Mouse (Mus musculus) forebrain, embryonic 11.5 days (tissue): Measurements from ENCODE around the gene Eaf1. TPM values are rescaled to one million over a fixed set of nuclear protein-coding genes. Genes with fewer than 3 reads are reported as not detected.

ENCODE experiments used
- ATAC-seq: fragments of 200-750 bp; cut with Nextera tagmentation; replicated peaks from 2 replicates; pipeline ENCODE4 v1.8.0; 2017; ENCODE audit warnings: moderate TSS enrichment; ENCODE audit not compliant: low FRiP score
- DNase-seq: peaks from one replicate; pipeline ENCODE4 v3.0.0-alpha.2; 2017; ENCODE audit warnings: low spot score
- H3K27ac ChIP-seq: fragments of 300-500 bp; sonication (generic); 2 replicates; pipeline ENCODE4 v1.5.1; 2014; ENCODE audit warnings: low read depth, low read length
- H3K27me3 ChIP-seq: fragments of 300-500 bp; sonication (generic); 2 replicates; pipeline ENCODE4 v1.6.1; 2014; ENCODE audit warnings: mild to moderate bottlenecking, low read length, mixed read lengths; ENCODE audit not compliant: control insufficient read depth, insufficient read depth
- H3K36me3 ChIP-seq: fragments of 300-500 bp; sonication (generic); 2 replicates; pipeline ENCODE4 v1.6.1; 2014; ENCODE audit warnings: mild to moderate bottlenecking, low read length, moderate library complexity, mixed read lengths; ENCODE audit not compliant: control insufficient read depth, insufficient read depth
- H3K4me1 ChIP-seq: fragments of 300-500 bp; sonication (generic); replicated peaks from 2 replicates; pipeline ENCODE4 v1.6.1; 2014; ENCODE audit warnings: low read length, mixed read lengths; ENCODE audit not compliant: control insufficient read depth, insufficient read depth
- H3K4me2 ChIP-seq: fragments of 300-500 bp; sonication (generic); 2 replicates; pipeline ENCODE4 v1.6.1; 2014; ENCODE audit warnings: low read depth, mild to moderate bottlenecking, low read length, moderate library complexity, mixed read lengths; ENCODE audit not compliant: severe bottlenecking
- H3K4me3 ChIP-seq: fragments of 300-500 bp; sonication (generic); 2 replicates; pipeline ENCODE4 v1.5.1; 2014; ENCODE audit warnings: low read depth, low read length
- H3K9ac ChIP-seq: fragments of 300-500 bp; sonication (generic); 2 replicates; pipeline ENCODE4 v1.6.1; 2014; ENCODE audit warnings: low read length
- H3K9me3 ChIP-seq: fragments of 300-500 bp; sonication (generic); 2 replicates; pipeline ENCODE4 v1.6.1; 2016; ENCODE audit warnings: low read length, mixed read lengths; ENCODE audit not compliant: control insufficient read depth
- WGBS: fragments of 180-500 bp; shearing (Covaris S2); extraction: QIAGEN DNeasy Blood & Tissue Kit; methylation state at CpG from one replicate; pipeline ENCODE4 v1.1.7; 2014; 5-methylcytosine and 5-hydroxymethylcytosine counted together
- polyA plus RNA-seq: library from polyadenylated mRNA; unstranded; fragments of >200 nt; fragmentation: Nextera tagmentation; extraction: Ambion mirVana; gene quantifications from 2 replicates; pipeline ENCODE4 v1.2.1, GENCODE M21; 2014

Gene Eaf1
- polyA plus RNA-seq, 1 experiment from 2014 or later = 25.7 TPM

- 83% methylated on average over 14 of the region's 14 CpGs for WGBS
- H3K27ac ChIP-seq = no peak overlapping the region
- no peaks in the 10 kb centered on the region for H3K9me3 ChIP-seq
- no peak overlapping the region for H3K9ac ChIP-seq
- no peaks in the 10 kb centered on the region for H3K27me3 ChIP-seq
- DNase-seq (no peak), ATAC-seq (no peak)
- no peak overlapping the region for H3K4me3 ChIP-seq
- no peak overlapping the region for H3K4me2 ChIP-seq
- no peaks in the 10 kb centered on the region for H3K4me1 ChIP-seq
- no peaks in the 10 kb centered on the region for H3K36me3 ChIP-seq
Measured at GRCm38 (mm10) chr14:31555963-31556434, 61.8 kb downstream of the Eaf1 start.

GRCm38 (mm10) chr14:31556526-31557260 is 62.5 kb downstream of the Eaf1 start:
- ATAC-seq (no peak), DNase-seq (no peak)
- Histone ChIP-seq H3K27ac (no peak overlapping the region), H3K4me3 (no peak overlapping the region), H3K4me2 (no peak overlapping the region), H3K9me3 (no peaks in the 10 kb centered on the region), H3K36me3 (no peaks in the 10 kb centered on the region), H3K9ac (no peak overlapping the region), H3K27me3 (no peaks in the 10 kb centered on the region), H3K4me1 (no peaks in the 10 kb centered on the region)
- WGBS = 79% methylated on average over 9 of the region's 9 CpGs

- H3K9ac ChIP-seq = no peak overlapping the region
- H3K36me3 ChIP-seq = no peaks in the 10 kb centered on the region
- H3K9me3 ChIP-seq = no peaks in the 10 kb centered on the region
- DNase-seq (no peak), ATAC-seq (no peak)
- H3K4me2 ChIP-seq = no peak overlapping the region
- H3K27ac ChIP-seq = no peak overlapping the region
- 82% methylated on average over 8 of the region's 8 CpGs for WGBS
- no peaks in the 10 kb centered on the region for H3K27me3 ChIP-seq
- no peak overlapping the region for H3K4me3 ChIP-seq
- no peaks in the 10 kb centered on the region for H3K4me1 ChIP-seq
Measured at GRCm38 (mm10) chr14:31557273-31557672, 63.1 kb downstream of the Eaf1 start.

GRCm38 (mm10) chr14:31557784-31558183 is 63.6 kb downstream of the Eaf1 start:
- Histone ChIP-seq H3K27ac (no peak overlapping the region), H3K36me3 (no peaks in the 10 kb centered on the region), H3K27me3 (no peaks in the 10 kb centered on the region), H3K9ac (no peak overlapping the region), H3K4me3 (no peak overlapping the region), H3K9me3 (no peaks in the 10 kb centered on the region), H3K4me2 (no peak overlapping the region), H3K4me1 (no peaks in the 10 kb centered on the region)
- 88% methylated on average over 9 of the region's 9 CpGs for WGBS
- no peak for ATAC-seq
- DNase-seq = no peak

- Histone ChIP-seq H3K4me1 (no peaks in the 10 kb centered on the region), H3K36me3 (no peaks in the 10 kb centered on the region), H3K4me2 (no peak overlapping the region), H3K4me3 (no peak overlapping the region), H3K27ac (no peak overlapping the region), H3K9me3 (no peaks in the 10 kb centered on the region), H3K27me3 (no peaks in the 10 kb centered on the region), H3K9ac (no peak overlapping the region)
- WGBS = 59% methylated on average over 5 of the region's 5 CpGs
- ATAC-seq (no peak), DNase-seq (no peak)
Measured at GRCm38 (mm10) chr14:31559216-31559615, 65.0 kb downstream of the Eaf1 start.

Other genes with a start within 250 kb of the Eaf1 start
- gene Phf7, start 243.1 kb upstream of the Eaf1 start, polyA plus RNA-seq = 14.3 and 14.4 TPM in 2 replicates
- gene Bap1, start 242.9 kb upstream of the Eaf1 start, polyA plus RNA-seq = 121 and 137 TPM in 2 replicates
- gene Dnah1, start 170.5 kb upstream of the Eaf1 start, polyA plus RNA-seq = 7.6 and 8.8 TPM in 2 replicates
- gene Capn7, start 157.8 kb upstream of the Eaf1 start, polyA plus RNA-seq = 36.2 and 41.2 TPM in 2 replicates
- 15.8 and 17.4 TPM in 2 replicates for gene Sh3bp5, start 58.3 kb upstream of the Eaf1 start, polyA plus RNA-seq
- 85.0 and 89.8 TPM in 2 replicates for gene Mettl6, start 641 bp downstream of the Eaf1 start, polyA plus RNA-seq
- gene Colq, start 96.9 kb downstream of the Eaf1 start, polyA plus RNA-seq = 0.09 TPM in 1 of 2 replicates, not detected in the other
- not detected in 2 replicates for gene Gm49387, start 146.5 kb downstream of the Eaf1 start, polyA plus RNA-seq
- 13.4 and 13.5 TPM in 2 replicates for gene Btd, start 146.6 kb downstream of the Eaf1 start, polyA plus RNA-seq
- 6.9 and 9.4 TPM in 2 replicates for gene Hacl1, start 146.9 kb downstream of the Eaf1 start, polyA plus RNA-seq